Mouse (Mus musculus) frontal cortex, adult 2 months (tissue): ENCODE measurements around the gene Sumf1. TPM values are rescaled to one million over a fixed set of nuclear protein-coding genes. Genes with fewer than 3 reads are reported as not detected.

ENCODE experiments used
- DNase-seq, 2 experiments: peaks; one replicate each; pipeline ENCODE4 v3.0.0; 2022; ENCODE audit warnings: low spot score in 1 of 2; ENCODE audit errors: extremely low spot score in 1 of 2
- polyA plus RNA-seq: library from polyadenylated mRNA; depleted of rRNA; stranded (reverse); fragments of >200 nt; gene quantifications from 2 replicates; pipeline ENCODE4 v1.2.3, GENCODE M21; 2012

Sumf1 gene
- polyA plus RNA-seq, 1 experiment, result 18.7 TPM

GRCm38 (mm10) chr6:108101936-108102830 lies 83.2 kb downstream of the Sumf1 start:
- no peak for DNase-seq

DNA sequence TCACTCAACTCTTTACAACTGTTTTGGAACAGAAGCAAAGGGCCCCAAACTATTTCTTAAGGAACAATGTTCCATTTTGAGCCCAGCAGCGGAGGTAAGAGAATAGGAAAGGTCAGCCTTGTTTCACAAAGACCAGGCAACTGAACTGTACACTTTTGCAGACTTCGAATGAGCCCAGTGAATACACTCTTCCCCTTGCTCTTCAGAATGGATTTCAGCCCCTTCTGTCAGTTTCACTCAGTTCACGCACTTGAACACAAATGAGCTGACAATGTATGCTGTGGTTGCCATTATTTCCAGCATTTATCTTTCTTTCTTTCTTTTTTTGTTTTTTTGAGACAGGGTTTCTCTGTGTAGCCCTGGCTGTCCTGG lies 86.5 kb downstream of the Sumf1 start:
- no peak for DNase-seq

DNA sequence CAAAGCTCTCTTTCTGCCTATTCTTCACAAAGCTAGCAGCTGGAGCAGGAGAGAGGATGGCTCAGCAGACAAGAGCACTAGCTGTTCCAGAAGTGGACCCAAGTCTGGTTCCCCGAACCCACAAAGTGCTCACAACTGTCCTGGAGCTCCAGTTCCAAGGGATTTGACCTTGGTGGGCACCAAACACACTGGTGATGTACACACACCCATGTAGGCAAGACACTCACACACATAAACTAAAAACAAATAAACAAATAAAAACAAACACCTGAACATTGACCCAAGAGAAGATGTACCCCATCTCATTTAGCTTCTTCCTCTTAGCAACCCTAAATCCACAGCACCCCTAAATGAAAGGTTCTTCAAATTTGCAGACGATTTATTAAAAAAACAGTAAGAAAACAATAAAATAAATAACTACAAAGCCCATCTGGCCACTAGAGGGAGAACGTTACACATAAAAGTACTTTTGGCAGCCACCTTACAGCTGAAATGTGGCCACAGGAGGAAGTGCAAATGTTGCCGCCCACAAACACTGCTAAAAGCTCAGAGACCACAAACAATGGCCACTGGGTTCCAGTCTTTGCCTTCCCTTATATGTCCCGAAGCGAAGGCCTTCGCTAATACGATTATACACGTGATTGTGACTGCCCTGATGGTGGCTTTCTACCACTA lies 87.1 kb downstream of the Sumf1 start:
- peak; percentile 44 to 83 for DNase-seq

GRCm38 (mm10) chr6:108095445-108095844 lies 89.9 kb downstream of the Sumf1 start:
- DNase-seq, result no peak

GRCm38 (mm10) chr6:108093449-108093848 lies 91.9 kb downstream of the Sumf1 start:
- no peak for DNase-seq

GRCm38 (mm10) chr6:108092646-108093045 lies 92.7 kb downstream of the Sumf1 start:
- DNase-seq, result no peak

GRCm38 (mm10) chr6:108091296-108091695 lies 94.1 kb downstream of the Sumf1 start:
- DNase-seq, result no peak

GRCm38 (mm10) chr6:108075857-108076256 lies 109.5 kb downstream of the Sumf1 start:
- no peak for DNase-seq

- peak; percentile 56 to 76 for DNase-seq
Measured at GRCm38 (mm10) chr6:108074624-108075023, 110.8 kb downstream of the Sumf1 start.

GRCm38 (mm10) chr6:108073931-108074330 lies 111.5 kb downstream of the Sumf1 start:
- peak in 1 of 2 experiments; percentile 45 for DNase-seq

- DNase-seq, result peak; percentile 62 to 80
Measured at GRCm38 (mm10) chr6:108073071-108073470, 112.3 kb downstream of the Sumf1 start.

DNA sequence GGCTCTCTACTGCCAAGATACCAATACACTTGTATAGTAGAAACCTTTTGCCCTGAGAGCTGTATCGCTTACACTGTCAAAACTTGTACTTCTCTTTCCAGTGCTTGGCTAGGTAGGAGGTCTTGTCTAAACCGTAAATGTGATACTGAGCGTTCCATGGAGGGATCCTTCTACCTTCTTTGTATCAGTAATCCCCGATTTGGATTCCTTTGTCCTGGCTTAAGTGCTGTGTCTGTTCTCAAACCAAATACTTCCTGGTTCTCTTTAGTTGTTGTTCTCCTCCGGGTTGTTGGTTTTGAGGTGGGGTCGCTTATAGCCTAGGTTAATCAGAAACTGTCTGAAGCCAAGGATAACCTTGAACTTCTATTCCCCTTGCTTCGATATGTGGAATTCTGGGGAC lies 114.4 kb downstream of the Sumf1 start:
- no peak for DNase-seq

DNA sequence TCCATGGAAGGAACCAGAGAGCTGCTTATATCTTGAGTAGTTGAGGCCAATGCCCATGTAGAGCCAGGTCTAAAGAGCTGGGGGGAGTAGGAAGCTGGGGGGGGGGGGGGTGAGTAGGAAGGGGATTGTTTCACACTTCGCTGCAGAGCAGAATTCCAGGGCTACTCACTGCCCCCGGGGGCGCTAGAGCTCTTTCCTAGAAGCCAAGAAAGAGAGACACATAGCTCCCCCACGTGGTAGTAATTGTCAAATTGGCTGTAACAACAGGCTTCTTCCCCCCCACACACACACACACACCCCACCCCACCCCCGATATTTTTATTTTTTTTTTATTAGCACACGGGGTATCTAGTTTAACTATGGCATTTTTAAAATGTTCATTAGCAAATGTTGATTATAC lies 119.8 kb downstream of the Sumf1 start:
- DNase-seq, result peak; percentile 84 to 92

DNA sequence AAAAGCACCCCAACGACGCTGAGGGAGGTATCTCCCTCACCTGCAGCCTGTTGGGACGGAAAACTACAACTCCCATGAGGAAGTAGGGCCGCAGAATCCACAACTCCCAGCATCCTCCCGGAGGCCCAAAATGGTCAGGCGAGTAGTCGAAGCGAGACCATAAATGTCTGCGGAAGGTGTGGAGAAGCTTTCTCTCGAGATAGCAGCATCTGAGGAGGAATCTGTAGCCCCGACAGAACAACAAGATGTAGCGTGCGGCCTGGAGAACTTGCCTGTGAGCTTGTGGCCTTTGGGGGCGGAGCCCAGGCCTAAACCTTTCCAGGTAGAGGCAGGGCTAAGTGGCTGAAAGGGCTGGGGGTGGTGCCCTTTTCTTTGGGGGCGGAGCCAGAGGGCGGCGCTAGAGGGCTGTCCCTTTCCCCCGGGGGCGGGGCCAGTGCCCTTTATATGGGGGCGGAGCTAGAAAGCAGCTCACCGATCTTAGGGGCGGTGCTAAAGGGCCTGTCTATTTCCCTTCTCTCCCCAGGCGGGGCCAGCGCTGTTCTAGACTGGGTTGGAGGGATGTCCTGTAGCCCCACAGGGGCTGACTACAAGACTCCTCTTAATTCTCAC lies 120.4 kb downstream of the Sumf1 start, which contains the start of gene Setmar:
Setmar (plus strand) TSS at position 128 of the 609 bp plus-strand sequence.
- peak; percentile 91 to 97 for DNase-seq

GRCm38 (mm10) chr6:108061121-108061520 lies 124.3 kb downstream of the Sumf1 start:
- DNase-seq, result no peak

GRCm38 (mm10) chr6:108058066-108058465 lies 127.3 kb downstream of the Sumf1 start:
- DNase-seq, result no peak

DNA sequence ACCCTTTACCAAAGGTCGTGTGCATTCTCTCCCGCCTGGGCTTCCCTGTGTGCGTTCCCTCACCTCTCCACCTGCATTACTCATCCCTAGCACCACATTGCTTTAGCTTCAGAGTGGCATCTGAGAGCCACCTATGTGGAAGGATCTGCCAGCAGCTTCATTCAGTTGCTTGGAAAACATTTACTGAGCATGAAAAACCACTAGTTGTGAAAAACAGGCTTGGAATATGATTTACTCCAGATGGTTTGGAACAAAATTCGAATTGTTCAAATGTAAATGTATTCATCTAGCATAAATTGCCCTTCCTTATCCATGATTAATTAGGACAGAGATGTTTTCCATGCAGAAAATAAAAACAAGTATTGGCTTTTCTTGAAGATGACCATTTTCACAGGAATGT lies 128.0 kb downstream of the Sumf1 start:
- no peak for DNase-seq
